Mouse (Mus musculus) heart, postnatal 25 days (tissue): ENCODE data around the gene Brd3. TPM values are rescaled to one million over a fixed set of nuclear protein-coding genes. Genes with fewer than 3 reads are reported as not detected.

ENCODE experiments used
- DNase-seq: peaks from one replicate; pipeline ENCODE4 v3.0.0; 2022; ENCODE audit warnings: low spot score
- intact Hi-C: fragments of 180-260 bp; cut with DNase I; formaldehyde crosslinking; loops from one replicate; pipeline ENCODE4 v1.15.1; 2025
- total RNA-seq, 2 experiments: library from RNA; stranded (reverse); gene quantifications; 2 replicates each; pipeline ENCODE4 v1.2.3; 2021

Gene Brd3
- total RNA-seq, 2 experiments from 2014 or later: 29.3 to 35.7 TPM

DNA sequence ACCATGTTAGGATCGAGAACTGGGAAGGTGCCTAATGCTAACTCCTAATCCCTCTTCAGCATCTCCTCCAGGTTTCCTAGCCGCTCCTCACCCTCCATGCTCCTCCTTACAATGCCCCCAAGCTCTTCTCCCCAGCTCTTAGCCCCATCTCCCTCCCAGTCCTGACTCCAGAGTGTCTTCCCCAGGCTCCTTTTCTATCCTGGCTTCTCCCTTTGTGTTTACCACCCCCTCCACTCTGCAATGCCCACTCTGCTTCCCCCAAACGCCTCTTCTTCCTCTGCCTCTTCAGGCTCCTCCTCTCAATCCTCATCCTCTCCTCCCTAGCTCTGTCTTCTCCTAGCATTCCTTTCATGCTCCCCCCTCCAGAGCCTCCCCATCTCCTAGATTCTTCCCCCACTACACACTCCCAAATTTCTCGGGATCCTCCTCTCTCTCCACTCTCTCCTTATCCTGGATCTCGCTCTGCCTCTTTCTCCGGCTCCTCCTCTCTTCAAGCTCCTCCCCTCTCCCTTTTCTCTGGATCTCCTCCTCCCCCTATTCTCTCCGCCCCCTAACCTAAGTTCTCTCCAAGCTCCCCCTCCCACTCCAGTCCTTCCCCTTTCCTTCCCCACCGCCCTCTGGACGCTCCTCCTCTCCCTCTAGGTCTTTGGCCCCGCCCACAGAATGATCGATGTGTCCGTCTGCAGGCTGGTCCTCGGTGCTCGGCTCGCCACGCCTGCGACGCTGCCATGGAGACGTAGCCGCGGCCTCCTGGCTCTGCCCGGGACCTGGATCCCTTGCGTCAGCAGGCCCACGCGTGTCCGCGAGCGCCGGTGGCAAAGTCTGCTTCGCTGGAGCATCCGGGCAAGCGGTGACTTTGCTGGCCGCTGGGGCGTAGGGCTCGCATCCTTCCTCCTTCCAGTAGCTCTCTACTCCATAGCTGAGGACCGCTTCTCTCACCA is 65.4 kb downstream of the Brd3 start, which contains the start of gene Brd3os:
TSS of gene Brd3os (plus strand) at position 558 of the 941 bp plus-strand sequence.
- intact Hi-C loops: loop anchor here (1.0 kb wide), 1 partner anchor 72 kb away; no protein-coding TSS in a partner anchor
- DNase-seq: peak; percentile 92

DNA sequence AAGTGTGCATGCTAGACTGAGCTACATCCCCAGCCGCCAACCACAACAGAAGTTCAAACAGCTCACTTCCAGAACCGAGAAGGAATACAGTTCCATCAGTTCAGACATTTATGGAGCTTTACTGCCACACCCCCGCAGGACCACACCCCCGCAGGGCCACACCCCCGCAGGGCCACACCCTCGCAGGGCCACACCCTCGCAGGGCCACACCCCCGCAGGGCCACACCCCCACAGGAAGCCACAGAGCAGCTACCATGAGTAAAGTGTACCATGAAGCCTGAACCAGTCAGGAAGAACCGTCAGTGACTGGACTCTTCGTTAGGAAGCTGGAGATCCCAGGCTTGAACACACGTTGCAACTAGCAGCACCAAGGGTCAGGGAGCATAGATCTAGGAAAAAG is 69.2 kb downstream of the Brd3 start:
- intact Hi-C loops: no loop called here
- no peak for DNase-seq

GRCm38 (mm10) chr2:27437876-27438275 is 69.6 kb downstream of the Brd3 start:
- intact Hi-C loops: no loop called here
- no peak for DNase-seq

- intact Hi-C loops: no loop called here
- no peak for DNase-seq
Observed at GRCm38 (mm10) chr2:27432599-27432998, 74.9 kb downstream of the Brd3 start.

GRCm38 (mm10) chr2:27430621-27431020 is 76.8 kb downstream of the Brd3 start:
- intact Hi-C loops: no loop called here
- DNase-seq: no peak

- intact Hi-C loops: loop anchor here (1.0 to 2.0 kb wide), 2 partner anchors 139 to 147 kb away; no protein-coding TSS in a partner anchor
- peak; percentile 65 for DNase-seq
Observed at GRCm38 (mm10) chr2:27428071-27428470, 79.4 kb downstream of the Brd3 start.

DNA sequence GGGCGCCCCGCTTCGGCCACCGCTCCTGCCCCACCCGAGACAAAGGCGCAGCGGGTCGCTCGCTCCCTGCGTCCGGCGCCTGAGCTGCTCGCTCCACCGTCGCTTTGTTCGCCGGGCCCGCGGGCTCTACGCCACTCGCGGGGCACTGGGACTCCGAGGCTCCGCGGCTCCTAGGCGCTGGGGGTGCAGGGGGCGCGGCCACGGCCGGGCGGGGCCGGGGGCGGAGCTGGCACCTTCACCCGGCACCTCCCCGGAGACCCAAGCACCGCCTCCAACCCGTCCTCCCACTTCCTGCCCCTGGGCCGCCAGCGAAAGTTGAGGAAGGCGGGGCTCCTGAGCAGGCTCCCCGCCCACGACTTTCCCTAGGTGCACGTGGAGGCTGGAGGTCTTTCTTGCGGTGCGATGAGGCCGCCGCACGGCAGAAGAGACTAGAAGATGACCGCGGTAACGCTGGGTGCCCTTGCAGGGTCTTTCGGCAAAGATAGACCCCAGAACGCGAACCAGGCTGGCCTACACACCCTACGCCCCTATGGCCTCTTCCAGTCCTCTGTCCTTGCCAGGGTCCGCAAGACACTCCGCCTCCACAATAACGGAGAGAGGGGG is 80.5 kb downstream of the Brd3 start, which contains the start of gene Vav2:
TSS of gene Vav2 (minus strand) at position 179 of the 603 bp plus-strand sequence.
- DNase-seq: peak; percentile 86
- intact Hi-C loops: no loop called here

DNA sequence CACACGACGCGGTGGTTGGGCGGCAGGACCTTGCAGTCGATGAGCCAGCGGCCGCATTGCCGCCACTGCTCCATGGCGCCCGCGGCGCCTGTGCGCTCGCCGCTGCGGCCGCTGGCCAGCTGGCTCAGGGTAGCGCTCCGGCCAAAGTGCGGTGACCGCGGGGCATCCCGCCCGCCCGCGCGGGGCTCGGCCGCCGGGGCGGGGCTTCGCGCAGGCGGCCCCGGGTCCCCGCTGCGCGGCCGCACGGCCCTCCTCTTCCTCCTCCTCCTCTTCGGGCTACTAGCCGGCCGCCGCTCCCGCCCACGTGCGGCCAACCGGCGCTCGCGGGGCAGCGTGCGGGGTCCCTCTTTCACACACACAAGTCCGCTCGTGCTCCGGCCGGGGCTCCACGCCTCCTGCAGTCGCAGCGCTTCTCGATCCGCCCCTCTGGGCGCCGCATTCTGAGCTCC is 81.0 kb downstream of the Brd3 start:
- peak; percentile 48 for DNase-seq
- intact Hi-C loops: no loop called here

DNA sequence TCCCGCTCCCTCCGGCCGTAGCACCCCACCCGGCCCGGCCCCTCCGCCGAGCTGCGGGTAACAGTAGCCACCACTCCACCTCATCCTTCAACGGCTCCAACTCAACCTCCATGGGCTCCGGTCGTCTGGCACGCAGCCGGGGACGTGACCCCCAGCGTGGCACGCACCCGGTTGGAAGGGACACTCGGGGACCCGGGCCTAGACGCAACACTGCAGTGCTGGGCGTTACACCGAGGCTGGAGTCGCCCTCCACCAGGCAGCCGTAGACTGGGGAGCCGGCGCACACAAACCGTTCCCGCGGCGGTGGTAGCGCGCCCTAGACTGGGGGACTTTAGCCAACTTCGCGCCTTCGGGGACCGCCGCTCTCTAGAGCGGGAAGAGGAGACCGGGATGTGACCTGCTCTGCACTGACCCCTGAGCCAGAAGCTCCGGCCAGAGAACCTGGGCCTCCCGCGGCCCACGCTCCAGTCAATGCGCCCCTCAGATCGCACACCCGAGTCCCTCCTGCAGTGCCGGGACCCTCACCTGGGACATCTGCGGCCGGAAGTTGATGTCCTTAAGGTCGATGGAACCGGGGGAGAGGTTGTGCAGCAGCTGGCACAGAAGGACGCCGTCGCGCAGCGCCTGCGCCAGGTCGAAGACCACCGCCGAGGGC is 81.6 kb downstream of the Brd3 start:
- no peak for DNase-seq
- intact Hi-C loops: no loop called here

DNA sequence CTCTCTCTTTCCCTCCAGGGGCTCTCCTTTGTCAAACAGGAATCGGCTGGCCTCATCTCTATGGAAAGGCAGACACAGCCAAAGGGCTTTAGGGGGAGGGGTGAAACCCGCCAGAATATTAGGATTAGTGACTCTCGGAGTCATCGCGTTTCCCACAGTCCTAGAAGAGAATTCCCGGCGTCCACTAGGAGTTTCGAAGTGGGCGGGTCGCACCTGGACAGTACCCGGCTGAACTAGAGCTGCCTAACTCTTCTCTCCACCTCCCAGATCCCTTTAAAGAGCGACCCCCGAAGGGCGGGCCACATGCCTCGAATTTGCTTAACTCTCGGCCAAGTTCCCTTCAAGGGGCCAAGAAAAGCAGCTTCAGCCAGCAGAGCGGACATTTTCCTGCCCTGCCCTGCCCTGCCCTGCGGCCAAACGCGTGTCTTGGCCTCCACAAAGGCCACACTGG is 82.3 kb downstream of the Brd3 start:
- DNase-seq: no peak
- intact Hi-C loops: no loop called here

GRCm38 (mm10) chr2:27423596-27423995 is 83.9 kb downstream of the Brd3 start:
- intact Hi-C loops: no loop called here
- peak; percentile 51 for DNase-seq

GRCm38 (mm10) chr2:27421293-27422068 is 86.0 kb downstream of the Brd3 start:
- DNase-seq: no peak
- intact Hi-C loops: no loop called here

DNA sequence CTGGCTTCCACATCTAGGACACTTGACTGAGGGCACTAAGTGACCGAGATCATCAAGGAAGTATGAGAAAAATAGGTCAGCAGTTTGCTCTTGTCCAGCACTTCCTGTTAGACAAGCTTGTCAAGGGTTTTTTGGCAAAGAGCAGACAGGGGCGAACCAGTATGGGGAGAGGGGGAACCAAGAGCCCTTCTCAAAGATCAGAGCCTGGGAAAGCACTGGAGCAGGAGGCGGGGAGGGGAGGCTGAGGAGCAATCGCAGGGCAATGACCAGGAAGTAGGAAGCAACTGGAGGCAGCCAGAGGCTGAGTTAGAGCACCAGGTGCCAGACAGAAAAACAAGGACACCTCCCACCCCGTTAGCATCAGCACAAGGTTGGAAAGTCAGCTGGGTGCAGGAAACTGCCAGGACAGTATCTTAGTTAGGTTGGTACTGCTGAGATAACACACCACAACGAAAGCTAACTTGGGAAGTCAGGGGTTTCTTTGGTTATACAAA is 88.8 kb downstream of the Brd3 start:
- DNase-seq: no peak
- intact Hi-C loops: no loop called here

GRCm38 (mm10) chr2:27417648-27418153 is 89.8 kb downstream of the Brd3 start:
- DNase-seq: no peak
- intact Hi-C loops: no loop called here

DNA sequence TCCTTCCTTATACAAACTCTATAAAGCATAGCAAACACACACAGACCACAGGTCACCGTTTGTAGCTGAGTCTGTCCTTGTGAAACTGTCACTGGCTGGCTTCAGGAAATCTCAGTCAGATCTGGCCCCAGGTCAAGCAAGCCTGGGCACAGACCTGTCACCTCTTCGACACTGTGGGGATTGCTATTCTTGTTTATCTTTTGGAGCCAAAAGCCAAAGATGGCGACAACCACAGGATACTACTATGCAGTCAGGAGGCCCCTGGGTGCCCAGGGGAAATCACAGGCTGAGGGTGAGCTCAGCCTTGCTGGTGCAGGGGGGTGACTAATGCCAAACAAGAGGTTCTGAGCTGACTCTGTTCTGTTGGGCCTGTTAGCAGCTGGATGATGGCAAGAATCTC is 91.0 kb downstream of the Brd3 start:
- intact Hi-C loops: no loop called here
- DNase-seq: no peak

DNA sequence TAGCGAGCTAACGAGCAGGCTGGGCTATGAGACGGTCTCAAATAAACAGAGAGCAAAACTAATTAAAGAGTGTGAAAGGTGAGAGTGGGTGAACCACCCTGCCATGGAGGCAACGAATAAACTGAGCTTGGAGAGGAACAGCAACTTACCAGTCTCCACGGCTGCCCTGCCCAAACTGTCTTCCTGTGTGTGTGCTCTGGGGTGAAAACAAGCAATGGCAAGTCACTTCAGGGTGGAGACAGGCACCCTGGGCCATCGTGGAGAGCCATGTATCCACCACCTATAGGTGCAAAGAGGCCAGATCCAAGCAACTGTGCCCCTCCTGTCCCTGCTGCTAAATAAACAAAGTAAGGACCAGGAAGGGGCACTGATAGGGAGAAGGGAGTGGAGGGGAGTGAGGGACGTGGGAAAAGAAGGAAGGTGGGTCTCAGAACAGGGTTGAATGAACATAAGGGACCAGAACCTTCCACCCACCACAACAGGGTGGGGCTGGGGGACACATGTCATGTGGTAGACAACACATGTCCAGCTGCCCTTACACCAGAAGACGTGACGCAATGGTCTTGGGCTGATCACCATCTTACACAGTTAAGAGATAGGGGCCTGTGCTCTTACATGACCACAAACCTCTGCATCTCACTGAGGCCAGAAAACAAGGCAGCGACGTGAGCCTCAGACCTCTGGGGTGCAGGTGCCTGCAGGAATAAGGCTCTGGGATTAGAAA is 92.2 kb downstream of the Brd3 start:
- no peak for DNase-seq
- intact Hi-C loops: no loop called here

GRCm38 (mm10) chr2:27413936-27414657 is 93.4 kb downstream of the Brd3 start:
- intact Hi-C loops: no loop called here
- no peak for DNase-seq

GRCm38 (mm10) chr2:27413582-27413935 is 93.9 kb downstream of the Brd3 start:
- intact Hi-C loops: no loop called here
- no peak for DNase-seq
